Mouse (Mus musculus) testis, adult 2 months (tissue): ENCODE results near the gene Ktn1. TPM values are rescaled to one million over a fixed set of nuclear protein-coding genes. Genes with fewer than 3 reads are reported as not detected.

Experiments
- H3K27ac ChIP-seq: fragments of 200-500 bp; 2 replicates; pipeline ENCODE4 v1.5.1; 2012; ENCODE audit warnings: low read depth, low read length; ENCODE audit not compliant: control insufficient read depth, insufficient read depth
- H3K27me3 ChIP-seq: fragments of 200-500 bp; 2 replicates; pipeline ENCODE4 v1.6.1; 2012; ENCODE audit warnings: mild to moderate bottlenecking, low read length, moderate library complexity; ENCODE audit not compliant: control insufficient read depth, insufficient read depth
- H3K36me3 ChIP-seq: fragments of 200-500 bp; 2 replicates; pipeline ENCODE4 v1.6.1; 2012; ENCODE audit warnings: mild to moderate bottlenecking, low read length; ENCODE audit not compliant: control insufficient read depth, insufficient read depth
- H3K4me1 ChIP-seq: fragments of 200-500 bp; 2 replicates; pipeline ENCODE4 v1.6.1; 2012; ENCODE audit warnings: low read length; ENCODE audit not compliant: control insufficient read depth, insufficient read depth
- H3K4me3 ChIP-seq: fragments of 200-500 bp; 2 replicates; pipeline ENCODE4 v1.5.1; 2012; ENCODE audit warnings: low read depth, mild to moderate bottlenecking, low read length, moderate library complexity, mixed read lengths; ENCODE audit not compliant: control insufficient read depth
- CTCF ChIP-seq: fragments of 200-500 bp; IDR thresholded peaks from 2 replicates; pipeline ENCODE4 v1.5.1; 2012; ENCODE audit warnings: low read depth, mild to moderate bottlenecking, inconsistent platforms, low read length, moderate library complexity; ENCODE audit not compliant: control insufficient read depth, insufficient read depth, insufficient replicate concordance
- POLR2A ChIP-seq: fragments of 200-500 bp; IDR thresholded peaks from 2 replicates; pipeline ENCODE4 v1.6.1; 2012; ENCODE audit warnings: low read depth, mild to moderate bottlenecking, inconsistent platforms, low read length, moderate library complexity; ENCODE audit not compliant: control insufficient read depth
- polyA plus RNA-seq: library from polyadenylated mRNA; depleted of rRNA; stranded (reverse); fragments of >200 nt; gene quantifications from 2 replicates; pipeline ENCODE4 v1.2.3, GENCODE M21; 2012

Gene Ktn1
- polyA plus RNA-seq, 1 experiment = 1.2 TPM

DNA sequence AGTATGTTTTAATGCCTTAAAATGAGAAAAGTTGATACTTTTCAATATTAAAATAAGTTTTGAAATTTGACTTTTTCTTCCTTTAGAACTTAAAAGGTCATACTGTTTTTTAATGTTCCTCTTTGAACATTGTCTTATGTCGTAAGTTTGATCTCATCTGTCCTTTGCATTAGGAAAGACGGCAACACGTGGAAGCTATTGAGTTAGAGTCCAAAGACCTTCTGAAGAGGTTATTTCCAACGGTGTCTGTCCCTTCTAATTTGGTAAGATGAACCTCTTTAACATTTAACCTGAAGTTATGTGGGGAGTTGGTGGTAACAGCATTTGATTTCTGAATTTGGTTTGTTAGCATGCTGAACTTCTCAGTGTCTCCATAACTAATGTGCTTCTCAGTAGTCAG lies 71.8 kb downstream of the Ktn1 start:
- Histone ChIP-seq H3K4me1 (no peaks in the 10 kb centered on the region), H3K4me3 (no peak overlapping the region), H3K27ac (no peak overlapping the region), H3K36me3 (no peaks in the 10 kb centered on the region), H3K27me3 (no peaks in the 10 kb centered on the region)
- TF ChIP-seq POLR2A = no peak
- no peak for TF ChIP-seq CTCF

- Histone ChIP-seq H3K36me3 (no peaks in the 10 kb centered on the region), H3K4me3 (no peak overlapping the region), H3K27ac (no peak overlapping the region), H3K27me3 (no peaks in the 10 kb centered on the region), H3K4me1 (no peaks in the 10 kb centered on the region)
- TF ChIP-seq POLR2A (no peak), CTCF (no peak)
Observed at GRCm38 (mm10) chr14:47723035-47723434, 74.8 kb downstream of the Ktn1 start.

DNA sequence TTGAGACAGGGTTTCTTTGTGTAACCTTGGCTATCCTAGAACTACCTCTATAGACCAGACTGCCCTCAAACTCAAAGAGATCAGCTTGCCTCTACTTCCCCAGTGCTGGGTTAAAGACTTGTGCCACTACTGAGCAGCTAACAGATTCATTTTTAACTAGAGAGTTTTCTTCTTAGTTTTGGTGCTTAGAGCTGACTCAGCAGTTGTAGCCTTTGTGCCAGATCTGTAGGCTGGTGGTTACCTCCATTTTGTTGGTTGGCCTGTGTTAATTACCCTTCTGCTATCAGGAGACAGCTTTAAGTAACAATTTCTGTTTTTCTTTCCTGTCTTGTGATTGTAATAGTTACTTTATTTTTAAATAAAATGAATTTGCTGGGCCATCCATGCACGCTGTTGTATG lies 80.3 kb downstream of the Ktn1 start:
- TF ChIP-seq CTCF = no peak
- no peak for TF ChIP-seq POLR2A
- Histone ChIP-seq H3K4me3 (no peak overlapping the region), H3K4me1 (no peaks in the 10 kb centered on the region), H3K27ac (no peak overlapping the region), H3K36me3 (no peaks in the 10 kb centered on the region), H3K27me3 (no peaks in the 10 kb centered on the region)

- H3K36me3 ChIP-seq = no peaks in the 10 kb centered on the region
- H3K27ac ChIP-seq = no peak overlapping the region
- H3K4me1 ChIP-seq = no peaks in the 10 kb centered on the region
- TF ChIP-seq POLR2A = no peak
- TF ChIP-seq CTCF = no peak
- no peaks in the 10 kb centered on the region for H3K27me3 ChIP-seq
- no peak overlapping the region for H3K4me3 ChIP-seq
Observed at GRCm38 (mm10) chr14:47735354-47735753, 87.1 kb downstream of the Ktn1 start.

DNA sequence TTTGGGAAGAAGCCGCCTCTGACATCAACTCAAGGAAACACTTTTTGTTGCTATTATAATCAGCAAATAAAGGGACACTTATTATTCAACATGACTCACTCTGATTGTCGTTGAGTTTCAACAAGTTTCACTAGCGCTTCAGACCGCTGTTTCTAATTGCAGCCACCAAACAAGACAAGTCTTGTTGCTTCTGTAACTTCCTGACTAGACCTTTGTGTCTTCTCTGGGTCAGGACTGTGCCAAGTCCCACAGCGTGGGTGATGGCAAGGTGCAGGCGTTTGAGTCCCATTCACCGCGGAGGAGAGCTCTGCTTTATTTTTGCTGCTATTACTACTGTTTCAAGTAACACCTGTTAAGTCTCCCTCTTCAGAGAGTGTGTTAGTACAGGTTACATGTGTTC lies 88.2 kb downstream of the Ktn1 start:
- Histone ChIP-seq H3K36me3 (no peaks in the 10 kb centered on the region), H3K4me3 (no peak overlapping the region), H3K4me1 (no peaks in the 10 kb centered on the region), H3K27ac (no peak overlapping the region), H3K27me3 (no peaks in the 10 kb centered on the region)
- TF ChIP-seq POLR2A = no peak
- no peak for TF ChIP-seq CTCF

GRCm38 (mm10) chr14:47740316-47740996 lies 92.2 kb downstream of the Ktn1 start:
- no peaks in the 10 kb centered on the region for H3K36me3 ChIP-seq
- TF ChIP-seq CTCF (no peak), POLR2A (no peak)

GRCm38 (mm10) chr14:47741046-47741445 lies 92.8 kb downstream of the Ktn1 start:
- Histone ChIP-seq H3K27me3 (no peaks in the 10 kb centered on the region), H3K4me3 (no peak overlapping the region), H3K36me3 (no peaks in the 10 kb centered on the region), H3K4me1 (no peaks in the 10 kb centered on the region), H3K27ac (no peak overlapping the region)
- TF ChIP-seq CTCF (no peak), POLR2A (no peak)

More at GRCm38 (mm10) chr14:47740316-47740996, 92.2 kb downstream of the Ktn1 start:
- Histone ChIP-seq H3K4me3 (no peak overlapping the region), H3K4me1 (no peaks in the 10 kb centered on the region), H3K27ac (no peak overlapping the region), H3K27me3 (no peaks in the 10 kb centered on the region)
